Mouse (Mus musculus): ENCODE results near the gene Midn. TPM values are rescaled to one million over a fixed set of nuclear protein-coding genes. Genes with fewer than 3 reads are reported as not detected.
"Not testable (repeated sequence)": the region's sequence is repeated elsewhere in the genome, so short reads cannot be mapped to it uniquely, and the experiment has no call there.

Gene Midn
- total RNA-seq, 2 experiments from 2014 or later: 105 TPM

GRCm38 (mm10) chr10:80156002-80156751, 8.1 kb downstream of the Midn start:
- no peak for DNase-seq (ENCODE audit: low spot score in 2 of 2)

- DNase-seq (ENCODE audit: low spot score in 2 of 2): no peak
These were observed 8.6 kb downstream of the Midn start for GRCm38 (mm10) chr10:80156752-80157053.

- DNase-seq (ENCODE audit: low spot score in 2 of 2): no peak
These were observed 9.3 kb downstream of the Midn start for GRCm38 (mm10) chr10:80157141-80157929.

- no peak for DNase-seq (ENCODE audit: low spot score in 2 of 2)
These were observed 10.4 kb downstream of the Midn start for GRCm38 (mm10) chr10:80158307-80158986.

GRCm38 (mm10) chr10:80159021-80159560, 11.0 kb downstream of the Midn start:
- no peak for DNase-seq (ENCODE audit: low spot score in 2 of 2)

GRCm38 (mm10) chr10:80159561-80160454, 11.7 kb downstream of the Midn start:
- peak; percentile 98 for DNase-seq (ENCODE audit: low spot score in 2 of 2)

- no peak for DNase-seq (ENCODE audit: low spot score in 2 of 2)
These were observed 12.6 kb downstream of the Midn start for GRCm38 (mm10) chr10:80160455-80161371.

GRCm38 (mm10) chr10:80161522-80162242, 13.6 kb downstream of the Midn start:
- DNase-seq (ENCODE audit: low spot score in 2 of 2): no peak

- DNase-seq (ENCODE audit: low spot score in 2 of 2): no peak
These were observed 14.2 kb downstream of the Midn start for GRCm38 (mm10) chr10:80162243-80162608.

- no peak for DNase-seq (ENCODE audit: low spot score in 2 of 2)
These were observed 14.7 kb downstream of the Midn start for GRCm38 (mm10) chr10:80162716-80163299.

- no peak for DNase-seq (ENCODE audit: low spot score in 2 of 2)
These were observed 15.6 kb downstream of the Midn start for GRCm38 (mm10) chr10:80163721-80164120.

- no peak for DNase-seq (ENCODE audit: low spot score in 2 of 2)
These were observed 16.3 kb downstream of the Midn start for GRCm38 (mm10) chr10:80164161-80164997.

- peak; percentile 95 to 97 for DNase-seq (ENCODE audit: low spot score in 2 of 2)
These were observed 16.9 kb downstream of the Midn start for GRCm38 (mm10) chr10:80164998-80165344.

- DNase-seq (ENCODE audit: low spot score in 2 of 2): peak; percentile 67 to 75
These were observed 17.5 kb downstream of the Midn start, which contains the start of gene Cirbp for GRCm38 (mm10) chr10:80165392-80166128. Gene Cirbp (plus strand): TSS chr10:80165985.

GRCm38 (mm10) chr10:80166136-80166535, 18.1 kb downstream of the Midn start:
- not testable (repeated sequence) for DNase-seq (ENCODE audit: low spot score in 2 of 2)

GRCm38 (mm10) chr10:80167460-80168037, 19.5 kb downstream of the Midn start:
- DNase-seq (ENCODE audit: low spot score in 2 of 2): peak; percentile 97 to 98
